Mouse (Mus musculus) ES-Bruce4 (cell line): ENCODE results near the gene Ung. TPM values are rescaled to one million over a fixed set of nuclear protein-coding genes. Genes with fewer than 3 reads are reported as not detected.

Experiments
- H3K27ac ChIP-seq: 2 replicates; pipeline ENCODE4 v1.5.1; 2012; ENCODE audit warnings: low read length, inconsistent platforms; ENCODE audit not compliant: insufficient read depth
- H3K27me3 ChIP-seq: 2 replicates; pipeline ENCODE4 v1.6.1; 2012; ENCODE audit warnings: mild to moderate bottlenecking, low read length, inconsistent platforms; ENCODE audit not compliant: control insufficient read depth, poor library complexity, insufficient read depth, severe bottlenecking
- H3K36me3 ChIP-seq: 2 replicates; pipeline ENCODE4 v1.6.1; 2012; ENCODE audit warnings: inconsistent platforms, mild to moderate bottlenecking, low read length, moderate library complexity; ENCODE audit not compliant: control insufficient read depth, poor library complexity, insufficient read depth, severe bottlenecking
- H3K4me1 ChIP-seq: one replicate; pipeline ENCODE4 v1.8.1; 2011; ENCODE audit warnings: low read length; ENCODE audit not compliant: control insufficient read depth, insufficient read depth
- H3K4me3 ChIP-seq: 2 replicates; pipeline ENCODE4 v1.5.1; 2011; ENCODE audit warnings: low read depth, mild to moderate bottlenecking, low read length
- H3K9ac ChIP-seq: 2 replicates; pipeline ENCODE4 v1.6.1; 2012; ENCODE audit warnings: low read depth, mild to moderate bottlenecking, inconsistent platforms; ENCODE audit not compliant: poor library complexity, severe bottlenecking
- H3K9me3 ChIP-seq: replicated peaks from 2 replicates; pipeline ENCODE4 v1.6.1; 2012; ENCODE audit warnings: mild to moderate bottlenecking, low read length, inconsistent platforms; ENCODE audit not compliant: control insufficient read depth, poor library complexity, insufficient read depth, severe bottlenecking
- CTCF ChIP-seq: IDR thresholded peaks from one replicate; pipeline ENCODE4 v1.8.1; 2011; ENCODE audit warnings: low read depth, low read length
- EP300 ChIP-seq: IDR thresholded peaks from 2 replicates; pipeline ENCODE4 v1.6.1; 2011; ENCODE audit warnings: low read depth, low read length; ENCODE audit not compliant: insufficient read depth
- POLR2A ChIP-seq: IDR thresholded peaks from one replicate; pipeline ENCODE4 v1.8.1; 2011; ENCODE audit warnings: low read length; ENCODE audit not compliant: insufficient read depth
- polyA plus RNA-seq: library from polyadenylated mRNA; stranded (reverse); fragments of >200 nt; gene quantifications from 2 replicates; pipeline ENCODE4 v1.2.4, GENCODE M21; 2011; ENCODE audit warnings: low read depth; ENCODE audit not compliant: missing spikeins, insufficient read depth, insufficient read length

Gene Ung
- polyA plus RNA-seq, 1 experiment, result 85.6 TPM

- no peak for TF ChIP-seq POLR2A
- no peak for TF ChIP-seq CTCF
- no peaks in the 10 kb centered on the region for H3K9me3 ChIP-seq
- no peaks in the 10 kb centered on the region for H3K27me3 ChIP-seq
- peaks cover 12% of the 10 kb centered on the region for H3K4me1 ChIP-seq
- no peak overlapping the region for H3K4me3 ChIP-seq
- no peak overlapping the region for H3K9ac ChIP-seq
- H3K36me3 ChIP-seq, result peaks cover 52% of the 10 kb centered on the region
- no peak overlapping the region for H3K27ac ChIP-seq
Measured at GRCm38 (mm10) chr5:114137481-114138276, 7.5 kb downstream of the Ung start.

GRCm38 (mm10) chr5:114138277-114139164 lies 8.3 kb downstream of the Ung start:
- H3K4me1 ChIP-seq, result peaks cover 12% of the 10 kb centered on the region
- no peaks in the 10 kb centered on the region for H3K27me3 ChIP-seq
- no peak for TF ChIP-seq CTCF
- TF ChIP-seq POLR2A, result no peak
- no peak for TF ChIP-seq EP300
- H3K4me3 ChIP-seq, result no peak overlapping the region
- no peak overlapping the region for H3K9ac ChIP-seq
- peaks cover 46% of the 10 kb centered on the region for H3K36me3 ChIP-seq
- no peak overlapping the region for H3K27ac ChIP-seq
- H3K9me3 ChIP-seq, result no peaks in the 10 kb centered on the region

GRCm38 (mm10) chr5:114139175-114139574 lies 9.0 kb downstream of the Ung start:
- TF ChIP-seq POLR2A (no peak), CTCF (no peak), EP300 (no peak)
- no peaks in the 10 kb centered on the region for H3K27me3 ChIP-seq
- H3K4me3 ChIP-seq, result no peak overlapping the region
- H3K4me1 ChIP-seq, result peaks cover 12% of the 10 kb centered on the region
- H3K9me3 ChIP-seq, result no peaks in the 10 kb centered on the region
- H3K9ac ChIP-seq, result no peak overlapping the region
- H3K27ac ChIP-seq, result no peak overlapping the region
- peaks cover 40% of the 10 kb centered on the region for H3K36me3 ChIP-seq

- Histone ChIP-seq H3K9ac (no peak within 1 kb of the TSS), H3K27me3 (no peaks in the 10 kb centered on the region), H3K36me3 (no peaks in the 10 kb centered on the region), H3K4me1 (peaks cover 5% of the 10 kb centered on the region), H3K27ac (no peak within 1 kb of the TSS), H3K9me3 (no peaks in the 10 kb centered on the region), H3K4me3 (no peak within 1 kb of the TSS)
- TF ChIP-seq CTCF (no peak), EP300 (no peak), POLR2A (no peak)
Measured at GRCm38 (mm10) chr5:114146028-114146888, 16.1 kb downstream of the Ung start, which contains the start of gene Acacb. Gene Acacb (plus strand): TSS chr5:114146535.

- no peak for TF ChIP-seq EP300
- no peak for TF ChIP-seq POLR2A
- TF ChIP-seq CTCF, result no peak
- H3K27me3 ChIP-seq, result no peaks in the 10 kb centered on the region
- no peaks in the 10 kb centered on the region for H3K36me3 ChIP-seq
- H3K9ac ChIP-seq, result no peak overlapping the region
- H3K4me3 ChIP-seq, result no peak overlapping the region
- H3K27ac ChIP-seq, result no peak overlapping the region
- no peaks in the 10 kb centered on the region for H3K9me3 ChIP-seq
- peaks cover 7% of the 10 kb centered on the region for H3K4me1 ChIP-seq
Measured at GRCm38 (mm10) chr5:114147043-114147972, 17.1 kb downstream of the Ung start.
